Mouse (Mus musculus) liver, embryonic 14.5 days (tissue): ENCODE data around the gene Sys1. TPM values are rescaled to one million over a fixed set of nuclear protein-coding genes. Genes with fewer than 3 reads are reported as not detected.

Experiments used
- ATAC-seq: fragments of 200-750 bp; cut with Nextera tagmentation; 2 replicates; pipeline ENCODE4 v1.8.0; 2017; ENCODE audit warnings: moderate number of reproducible peaks, mild to moderate bottlenecking, moderate library complexity; ENCODE audit not compliant: insufficient read depth
- DNase-seq, 3 experiments: peaks; one replicate each; pipeline ENCODE4 v3.0.0-alpha.2; 2012 to 2013; ENCODE audit warnings: low read depth in 3 of 3, low spot score in 3 of 3
- H3K27ac ChIP-seq: fragments of 300-500 bp; sonication (generic); 2 replicates; pipeline ENCODE4 v1.5.1; 2014; ENCODE audit warnings: moderate library complexity, mild to moderate bottlenecking, control low read depth, inconsistent platforms
- H3K27me3 ChIP-seq: fragments of 300-500 bp; sonication (generic); 2 replicates; pipeline ENCODE4 v1.6.1; 2014; ENCODE audit warnings: mild to moderate bottlenecking, low read length, moderate library complexity; ENCODE audit not compliant: control insufficient read depth, insufficient read depth
- H3K36me3 ChIP-seq: fragments of 300-500 bp; sonication (generic); replicated peaks from 2 replicates; pipeline ENCODE4 v1.6.1; 2014; ENCODE audit warnings: low read depth; ENCODE audit not compliant: control insufficient read depth, insufficient read depth
- H3K4me1 ChIP-seq, 2 experiments: fragments of 200-500 bp in 1 of 2; fragments of 300-500 bp in 1 of 2; sonication (generic) in 1 of 2; replicated peaks; 2 replicates each; pipeline ENCODE4 v1.6.1; 2012 to 2014; ENCODE audit warnings: antibody characterized with exemption in 1 of 2, inconsistent platforms in 1 of 2, low read length in 1 of 2; ENCODE audit not compliant: control insufficient read depth in 2 of 2, insufficient read depth in 2 of 2
- H3K4me2 ChIP-seq: fragments of 300-500 bp; sonication (generic); 2 replicates; pipeline ENCODE4 v1.6.1; 2014; ENCODE audit warnings: low read depth, mild to moderate bottlenecking, control low read depth, moderate library complexity
- H3K4me3 ChIP-seq, 2 experiments: fragments of 200-500 bp in 1 of 2; fragments of 300-500 bp in 1 of 2; sonication (generic) in 1 of 2; 2 replicates each; pipeline ENCODE4 v1.5.1; 2012 to 2014; ENCODE audit warnings: low read depth in 2 of 2, low read length in 2 of 2, mild to moderate bottlenecking in 2 of 2, control low read depth in 1 of 2, inconsistent platforms in 1 of 2, moderate library complexity in 1 of 2; ENCODE audit not compliant: insufficient read depth in 1 of 2
- H3K9ac ChIP-seq: fragments of 300-500 bp; sonication (generic); replicated peaks from 2 replicates; pipeline ENCODE4 v1.6.1; 2014; ENCODE audit warnings: mild to moderate bottlenecking, control low read depth, moderate library complexity
- H3K9me3 ChIP-seq: fragments of 300-500 bp; sonication (generic); 2 replicates; pipeline ENCODE4 v1.6.1; 2016; ENCODE audit warnings: low read length, mixed read lengths; ENCODE audit not compliant: control insufficient read depth
- CTCF ChIP-seq: IDR thresholded peaks from 2 replicates; pipeline ENCODE4 v1.5.1; 2016; ENCODE audit warnings: antibody characterized with exemption, low read depth, control low read depth
- EP300 ChIP-seq: IDR thresholded peaks from 2 replicates; pipeline ENCODE4 v1.6.1; 2016; ENCODE audit warnings: antibody characterized with exemption, low read depth
- WGBS: fragments of 180-500 bp; shearing (Covaris S2); extraction: QIAGEN DNeasy Blood & Tissue Kit; methylation state at CpG from one replicate; pipeline ENCODE4 v1.1.7; 2014; ENCODE audit not compliant: insufficient replicate concordance; 5-methylcytosine and 5-hydroxymethylcytosine counted together
- polyA plus RNA-seq, 2 experiments: library from polyadenylated mRNA; depleted of rRNA in 1 of 2; stranded (reverse) in 1 of 2; unstranded in 1 of 2; fragments of >200 nt; fragmentation: Nextera tagmentation in 1 of 2; extraction: Ambion mirVana in 1 of 2; gene quantifications; 2 replicates each; pipeline versions ENCODE4 v1.2.1 to v1.2.3; 2012 to 2014

The Sys1 gene
- polyA plus RNA-seq, 2 experiments, result 15.9 to 30.7 TPM

DNA sequence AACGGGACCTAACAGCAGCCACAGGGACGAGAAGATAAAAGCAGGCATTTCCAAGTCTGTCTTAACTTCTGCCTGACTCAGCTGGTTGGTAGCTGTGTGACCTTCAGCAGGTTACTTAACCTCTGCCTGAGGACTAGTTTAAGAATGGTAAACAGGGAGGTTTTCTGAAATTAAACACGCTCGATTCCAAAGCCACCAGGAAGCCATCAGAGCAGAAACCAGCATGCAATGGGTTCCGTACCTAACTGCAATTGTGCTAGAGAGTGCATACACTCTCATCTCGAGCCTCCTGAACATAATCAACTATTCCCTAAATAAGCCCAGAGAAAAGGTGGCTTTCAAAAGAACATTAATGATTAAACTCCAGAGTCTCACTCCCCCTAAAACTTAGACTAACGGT lies 15.0 kb upstream of the Sys1 start:
- Histone ChIP-seq H3K4me3 (peak overlapping the region; percentile 53 to 56), H3K27me3 (peaks cover 31% of the 10 kb centered on the region), H3K4me1 (peaks cover 0 to 4% of the 10 kb centered on the region in 2 experiments; a peak in 1 of 4 replicates), H3K36me3 (no peaks in the 10 kb centered on the region), H3K27ac (no peak overlapping the region), H3K9ac (no peak overlapping the region), H3K9me3 (no peaks in the 10 kb centered on the region), H3K4me2 (peak overlapping the region; percentile 47)
- ATAC-seq (no peak), DNase-seq (no peak)
- WGBS, result 24% methylated on average over 7 of the region's 7 CpGs
- TF ChIP-seq EP300 (no peak), CTCF (no peak)

GRCm38 (mm10) chr2:164442315-164443050 lies 14.3 kb upstream of the Sys1 start:
- no peaks in the 10 kb centered on the region for H3K36me3 ChIP-seq
- peaks cover 31% of the 10 kb centered on the region for H3K27me3 ChIP-seq
- DNase-seq (no peak), ATAC-seq (peak; percentile 24; the same call in 1 of the 2 replicates)
- no peak overlapping the region for H3K27ac ChIP-seq
- H3K4me3 ChIP-seq, result peak overlapping the region; percentile 53 to 56
- no peaks in the 10 kb centered on the region for H3K9me3 ChIP-seq
- H3K9ac ChIP-seq, result peak overlapping the region; percentile 36
- 3% methylated on average over 29 of the region's 29 CpGs for WGBS
- H3K4me2 ChIP-seq, result peak overlapping the region; percentile 47
- peaks cover 0 to 4% of the 10 kb centered on the region in 2 experiments; a peak in 1 of 4 replicates for H3K4me1 ChIP-seq
- no peak for TF ChIP-seq EP300
- TF ChIP-seq CTCF, result no peak

DNA sequence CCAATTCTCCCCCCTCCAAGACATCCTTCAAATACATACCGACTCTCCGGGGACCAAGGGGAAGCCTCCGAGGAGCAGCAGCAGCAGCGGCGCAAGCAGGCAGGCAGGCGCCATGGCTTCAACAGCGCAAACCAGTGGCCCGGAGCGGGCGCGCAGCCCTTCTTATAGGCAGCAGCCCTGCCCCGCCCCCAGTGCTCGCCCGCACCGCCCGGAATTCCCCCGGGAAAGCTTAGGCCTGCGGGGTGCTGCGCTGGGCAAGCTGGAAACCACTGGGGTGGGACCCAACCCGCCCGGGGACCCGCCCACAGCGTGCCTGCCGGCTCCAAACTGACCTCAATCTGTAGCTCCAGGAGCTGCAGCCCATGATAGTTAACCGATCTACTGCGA lies 13.7 kb upstream of the Sys1 start:
- ATAC-seq (peak; percentile 75), DNase-seq (no peak)
- 1% methylated on average over 23 of the region's 26 CpGs for WGBS
- Histone ChIP-seq H3K9me3 (no peaks in the 10 kb centered on the region), H3K27me3 (peaks cover 31% of the 10 kb centered on the region), H3K4me3 (peak overlapping the region; percentile 53 to 56), H3K9ac (no peak overlapping the region; the same call in 1 of the 2 replicates), H3K4me1 (peaks cover 0 to 4% of the 10 kb centered on the region in 2 experiments; a peak in 1 of 4 replicates), H3K4me2 (peak overlapping the region; percentile 47), H3K36me3 (no peaks in the 10 kb centered on the region), H3K27ac (no peak overlapping the region)
- TF ChIP-seq EP300 (no peak), CTCF (no peak)

GRCm38 (mm10) chr2:164443460-164444000 lies 13.2 kb upstream of the Sys1 start, which contains the start of gene Sdc4:
Gene Sdc4 (minus strand): TSS chr2:164443887.
- DNase-seq, result no peak
- peaks cover 31% of the 10 kb centered on the region for H3K27me3 ChIP-seq

DNA sequence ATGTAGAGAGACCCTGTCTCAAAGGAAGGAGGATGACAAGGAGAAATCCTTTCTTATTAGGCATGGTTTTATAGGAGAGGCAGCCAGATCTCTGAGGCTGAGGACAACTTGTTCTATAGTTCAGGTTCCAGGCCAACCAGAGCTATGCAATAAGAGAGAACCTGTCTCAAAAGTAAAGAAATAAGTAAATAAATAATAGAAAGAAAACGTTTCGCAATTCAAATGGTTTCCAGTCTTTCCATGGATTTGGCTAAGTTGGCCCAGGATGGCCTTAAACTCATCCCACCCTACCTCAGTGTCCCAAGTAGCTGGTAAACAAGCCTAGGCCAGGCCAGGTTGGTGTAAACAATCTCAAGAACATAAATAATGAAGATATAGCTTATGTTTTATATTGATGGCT lies 12.1 kb upstream of the Sys1 start:
- Histone ChIP-seq H3K4me3 (no peak overlapping the region), H3K4me1 (peaks cover 0 to 4% of the 10 kb centered on the region in 2 experiments; a peak in 1 of 4 replicates), H3K9me3 (no peaks in the 10 kb centered on the region), H3K36me3 (no peaks in the 10 kb centered on the region), H3K9ac (no peak overlapping the region), H3K27ac (no peak overlapping the region), H3K27me3 (peaks cover 31% of the 10 kb centered on the region), H3K4me2 (no peak overlapping the region)
- no peak for DNase-seq
- TF ChIP-seq EP300 (no peak), CTCF (no peak)
- no peak for ATAC-seq
- 48% methylated on average over 2 of the region's 2 CpGs for WGBS

More at GRCm38 (mm10) chr2:164443460-164444000, 13.2 kb upstream of the Sys1 start, which contains the start of gene Sdc4:
- WGBS, result 9% methylated on average over 18 of the region's 18 CpGs
- Histone ChIP-seq H3K4me1 (peaks cover 0 to 4% of the 10 kb centered on the region in 2 experiments; a peak in 1 of 4 replicates), H3K4me3 (peak within 1 kb of the TSS; percentile 53 to 56), H3K9ac (peak within 1 kb of the TSS; percentile 36), H3K4me2 (peak within 1 kb of the TSS; percentile 47), H3K9me3 (no peaks in the 10 kb centered on the region), H3K27ac (no peak within 1 kb of the TSS), H3K36me3 (no peaks in the 10 kb centered on the region)
- TF ChIP-seq EP300 (no peak), CTCF (no peak)
- ATAC-seq, result no peak
